Mouse (Mus musculus) kidney, adult 2 months (tissue): ENCODE results near the gene Katnal1.

Source experiments
- CTCF ChIP-seq: fragments of 200-500 bp; conservative IDR thresholded peaks from 2 replicates; pipeline ENCODE4 v1.5.1; 2011; ENCODE audit warnings: low read depth, mild to moderate bottlenecking, control low read depth, low read length, moderate library complexity, mixed read lengths; ENCODE audit not compliant: insufficient read depth, insufficient read length
- POLR2A ChIP-seq: fragments of 200-500 bp; IDR thresholded peaks from one replicate; pipeline ENCODE4 v1.6.1; 2011; ENCODE audit warnings: low read depth, low read length, control low read depth

- TF ChIP-seq POLR2A (no peak), CTCF (no peak)
These were observed 32.6 kb downstream of the Katnal1 start for GRCm38 (mm10) chr5:148896515-148896914.
